Mouse (Mus musculus) layer of hippocampus, postnatal 14 days (tissue): ENCODE measurements at regions not wholly inside any gene's neighbourhood (a gene's known extent, or its start where the extent isn't known, plus 50 kb on each side); places are given as distances from the start of the nearest gene placed in this dataset.

Experiments
- DNase-seq, 2 experiments: peaks; one replicate each; pipeline ENCODE4 v3.0.0; 2021 to 2022; ENCODE audit warnings: low spot score in 2 of 2, mixed read lengths in 1 of 2

- peak in 1 of 2 experiments; percentile 2 for DNase-seq
These were observed 319.9 kb upstream of the Tbl1x start for GRCm38 (mm10) chrX:77190863-77191262.

- DNase-seq: no peak
These were observed 302.1 kb upstream of the Tbl1x start for GRCm38 (mm10) chrX:77208726-77209125.

- peak; percentile 1 to 20 for DNase-seq
These were observed 291.5 kb upstream of the Tbl1x start for GRCm38 (mm10) chrX:77219355-77219754.
